Mouse (Mus musculus) neural tube, embryonic 14.5 days (tissue): ENCODE measurements around the gene Emilin3. TPM values are rescaled to one million over a fixed set of nuclear protein-coding genes. Genes with fewer than 3 reads are reported as not detected.

Experiments used
- ATAC-seq: fragments of 200-750 bp; cut with Nextera tagmentation; 2 replicates; pipeline ENCODE4 v1.8.0; 2017; ENCODE audit warnings: low read depth, mild to moderate bottlenecking, moderate TSS enrichment, moderate library complexity
- H3K27ac ChIP-seq: fragments of 300-500 bp; sonication (generic); 2 replicates; pipeline ENCODE4 v1.5.1; 2014; ENCODE audit warnings: low read depth, mild to moderate bottlenecking, control low read depth, low read length, moderate library complexity, mixed read lengths
- H3K27me3 ChIP-seq: fragments of 300-500 bp; sonication (generic); 2 replicates; pipeline ENCODE4 v1.6.1; 2014; ENCODE audit warnings: low read length; ENCODE audit not compliant: control insufficient read depth, insufficient read depth
- H3K36me3 ChIP-seq: fragments of 300-500 bp; sonication (generic); 2 replicates; pipeline ENCODE4 v1.6.1; 2014; ENCODE audit warnings: low read length, mixed read lengths; ENCODE audit not compliant: control insufficient read depth, insufficient read depth
- H3K4me1 ChIP-seq: fragments of 300-500 bp; sonication (generic); 2 replicates; pipeline ENCODE4 v1.6.1; 2014; ENCODE audit warnings: low read length; ENCODE audit not compliant: control insufficient read depth, insufficient read depth
- H3K4me2 ChIP-seq: fragments of 300-500 bp; sonication (generic); 2 replicates; pipeline ENCODE4 v1.6.1; 2014; ENCODE audit warnings: mild to moderate bottlenecking, low read depth, low read length, control low read depth
- H3K4me3 ChIP-seq: fragments of 300-500 bp; sonication (generic); 2 replicates; pipeline ENCODE4 v1.5.1; 2014; ENCODE audit warnings: low read depth, low read length, control low read depth, mixed read lengths
- H3K9ac ChIP-seq: fragments of 300-500 bp; sonication (generic); replicated peaks from 2 replicates; pipeline ENCODE4 v1.6.1; 2014; ENCODE audit warnings: low read depth, mild to moderate bottlenecking, control low read depth, low read length, mixed read lengths
- H3K9me3 ChIP-seq: fragments of 300-500 bp; sonication (generic); 2 replicates; pipeline ENCODE4 v1.6.1; 2016; ENCODE audit warnings: low read length; ENCODE audit not compliant: control insufficient read depth
- WGBS: fragments of 180-500 bp; shearing (Covaris S2); extraction: QIAGEN DNeasy Blood & Tissue Kit; methylation state at CpG from one replicate; pipeline ENCODE4 v1.1.7; 2014; 5-methylcytosine and 5-hydroxymethylcytosine counted together
- polyA plus RNA-seq: library from polyadenylated mRNA; unstranded; fragments of >200 nt; fragmentation: Nextera tagmentation; extraction: Ambion mirVana; gene quantifications from 2 replicates; pipeline ENCODE4 v1.2.1, GENCODE M21; 2014

The Emilin3 gene
- polyA plus RNA-seq, 1 experiment from 2014 or later: 0.11 TPM

DNA sequence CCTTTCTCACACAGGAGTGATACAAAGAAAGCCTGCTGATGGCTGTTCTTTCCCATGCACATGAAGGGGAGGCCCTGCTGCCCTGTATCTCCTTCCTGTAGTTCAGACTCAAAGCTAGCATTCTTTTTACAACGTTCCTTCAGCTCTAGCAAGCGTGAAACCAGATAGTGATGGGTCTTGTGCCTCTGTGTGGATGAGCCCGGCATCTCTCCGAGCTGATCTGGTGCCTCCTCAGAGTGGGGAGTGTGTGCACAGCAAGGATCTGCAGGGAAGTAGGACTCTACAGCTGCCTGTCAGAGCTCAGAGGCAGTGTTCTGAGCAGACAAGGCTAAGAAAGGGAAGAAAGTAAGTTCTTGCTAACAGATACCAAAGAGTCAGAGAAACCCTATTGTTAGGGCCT is 39.5 kb upstream of the Emilin3 start:
- WGBS: 80% methylated on average over 4 of the region's 4 CpGs
- Histone ChIP-seq H3K9ac (no peak overlapping the region), H3K9me3 (no peaks in the 10 kb centered on the region), H3K4me1 (no peaks in the 10 kb centered on the region), H3K27me3 (no peaks in the 10 kb centered on the region), H3K36me3 (peaks cover 59% of the 10 kb centered on the region), H3K4me2 (no peak overlapping the region), H3K27ac (no peak overlapping the region), H3K4me3 (no peak overlapping the region)
- no peak for ATAC-seq

DNA sequence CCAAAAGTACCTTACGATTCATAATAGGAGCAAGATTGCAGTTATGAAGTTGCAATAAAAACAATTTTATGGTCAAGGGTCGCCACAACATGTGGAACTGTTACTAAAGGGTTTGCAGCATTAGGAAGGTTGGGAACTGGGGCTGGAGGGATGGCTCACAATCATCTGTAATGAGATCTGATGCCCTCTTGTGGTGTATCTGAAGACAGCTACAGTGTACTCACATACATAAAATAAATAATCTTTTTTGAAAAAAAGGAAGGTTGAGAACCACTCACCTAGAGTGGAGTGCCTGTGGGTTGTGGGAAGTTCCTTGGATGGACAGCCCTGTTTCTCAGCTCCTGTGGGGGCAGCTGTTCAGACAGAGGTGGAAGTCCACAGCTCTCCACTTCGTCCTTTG is 30.3 kb upstream of the Emilin3 start:
- Histone ChIP-seq H3K27ac (no peak overlapping the region), H3K4me1 (no peaks in the 10 kb centered on the region), H3K9me3 (no peaks in the 10 kb centered on the region), H3K27me3 (no peaks in the 10 kb centered on the region), H3K4me2 (no peak overlapping the region), H3K9ac (no peak overlapping the region), H3K4me3 (no peak overlapping the region), H3K36me3 (no peaks in the 10 kb centered on the region)
- 70% methylated on average over 3 of the region's 3 CpGs for WGBS
- no peak for ATAC-seq

DNA sequence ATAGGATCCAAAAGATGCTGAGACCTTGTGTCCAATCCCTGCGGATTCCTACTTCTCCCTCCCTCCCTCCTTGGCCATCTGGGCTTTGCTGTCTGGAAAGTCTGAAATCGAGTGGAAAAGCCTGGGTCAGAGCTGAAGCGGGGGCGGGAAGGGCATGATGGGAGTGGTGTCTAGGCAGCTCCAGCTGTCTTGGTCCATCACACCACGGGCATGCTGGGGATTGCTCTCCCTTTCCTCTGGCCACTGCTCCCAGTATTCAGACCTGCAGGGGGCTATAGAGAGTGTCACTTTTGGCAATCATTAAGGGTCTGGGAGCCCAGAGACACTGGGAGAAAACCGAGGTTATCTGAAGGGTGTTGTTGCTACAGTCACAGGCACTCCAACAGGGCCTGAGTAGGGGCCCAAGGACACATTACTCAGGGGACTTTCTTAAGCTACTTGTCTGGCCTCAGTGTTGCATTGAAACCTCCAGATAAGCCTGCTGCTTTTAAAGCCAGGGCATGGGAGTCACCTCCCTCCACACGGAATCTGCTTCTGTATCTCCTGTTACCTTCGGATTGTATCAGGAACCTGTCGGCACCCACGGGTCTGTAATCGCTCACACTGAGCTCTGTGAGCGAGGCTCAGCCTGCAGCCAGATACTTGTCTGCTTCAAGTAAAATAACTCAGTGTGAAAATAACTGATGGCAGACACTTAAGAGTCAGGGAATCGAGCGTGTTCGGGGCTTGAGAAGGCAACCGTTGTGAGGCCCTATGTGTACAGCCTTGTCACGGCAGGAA is 29.0 kb upstream of the Emilin3 start:
- H3K27ac ChIP-seq: no peak overlapping the region

DNA sequence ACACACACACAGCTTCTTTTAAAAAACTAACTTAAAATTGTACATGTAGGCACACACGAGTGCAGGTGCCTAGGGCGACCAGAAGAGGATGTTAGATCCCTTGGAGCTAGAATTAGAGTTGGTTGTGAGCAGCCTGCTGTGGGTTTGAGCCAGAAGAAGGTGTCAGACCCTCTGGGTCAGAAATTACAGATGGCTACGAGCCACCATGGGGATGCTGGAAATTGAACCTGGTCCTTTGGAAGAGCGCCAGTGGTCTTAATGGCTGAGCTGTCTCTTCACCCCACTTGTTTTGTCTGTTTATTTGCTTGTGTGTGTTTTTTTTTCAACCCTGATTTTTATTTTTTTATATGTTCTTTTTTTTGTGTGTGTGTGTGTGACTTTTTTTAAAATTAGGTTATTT is 22.3 kb upstream of the Emilin3 start:
- Histone ChIP-seq H3K27ac (no peak overlapping the region), H3K4me3 (no peak overlapping the region), H3K9ac (no peak overlapping the region), H3K27me3 (no peaks in the 10 kb centered on the region), H3K9me3 (no peaks in the 10 kb centered on the region), H3K4me1 (no peaks in the 10 kb centered on the region), H3K36me3 (no peaks in the 10 kb centered on the region), H3K4me2 (no peak overlapping the region)
- WGBS: 64% methylated on average over 4 of the region's 4 CpGs
- no peak for ATAC-seq

More for the DNA sequence above, 29.0 kb upstream of the Emilin3 start:
- H3K9me3 ChIP-seq: no peaks in the 10 kb centered on the region
- H3K36me3 ChIP-seq: no peaks in the 10 kb centered on the region
- 76% methylated on average over 17 of the region's 17 CpGs for WGBS
- no peak overlapping the region for H3K9ac ChIP-seq
- H3K4me2 ChIP-seq: no peak overlapping the region
- H3K27me3 ChIP-seq: no peaks in the 10 kb centered on the region
- ATAC-seq: no peak
- H3K4me3 ChIP-seq: no peak overlapping the region
- H3K4me1 ChIP-seq: no peaks in the 10 kb centered on the region

DNA sequence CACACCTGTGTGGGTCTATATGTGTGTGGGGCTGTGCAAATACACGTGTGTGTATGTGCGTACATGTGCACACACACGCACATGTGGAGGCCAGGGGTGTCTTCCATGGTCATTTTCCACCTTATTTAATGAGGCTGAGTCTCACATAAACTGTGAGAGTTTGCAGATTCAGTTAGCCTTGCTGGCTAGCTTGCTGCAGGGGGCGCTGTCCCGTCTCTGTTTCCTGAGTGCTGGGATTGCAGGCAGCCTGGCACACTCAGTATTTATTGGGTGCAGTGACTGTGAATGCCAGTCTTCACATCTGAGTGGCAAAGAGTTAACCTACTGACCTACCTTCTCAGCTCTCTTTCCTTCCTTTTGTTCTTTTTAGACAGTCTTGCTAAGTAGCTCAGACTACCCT is 21.8 kb upstream of the Emilin3 start:
- H3K4me3 ChIP-seq: no peak overlapping the region
- no peaks in the 10 kb centered on the region for H3K4me1 ChIP-seq
- H3K4me2 ChIP-seq: no peak overlapping the region
- 65% methylated on average over 5 of the region's 5 CpGs for WGBS
- no peak overlapping the region for H3K9ac ChIP-seq
- no peaks in the 10 kb centered on the region for H3K27me3 ChIP-seq
- no peaks in the 10 kb centered on the region for H3K36me3 ChIP-seq
- no peak overlapping the region for H3K27ac ChIP-seq
- ATAC-seq: no peak
- no peaks in the 10 kb centered on the region for H3K9me3 ChIP-seq

DNA sequence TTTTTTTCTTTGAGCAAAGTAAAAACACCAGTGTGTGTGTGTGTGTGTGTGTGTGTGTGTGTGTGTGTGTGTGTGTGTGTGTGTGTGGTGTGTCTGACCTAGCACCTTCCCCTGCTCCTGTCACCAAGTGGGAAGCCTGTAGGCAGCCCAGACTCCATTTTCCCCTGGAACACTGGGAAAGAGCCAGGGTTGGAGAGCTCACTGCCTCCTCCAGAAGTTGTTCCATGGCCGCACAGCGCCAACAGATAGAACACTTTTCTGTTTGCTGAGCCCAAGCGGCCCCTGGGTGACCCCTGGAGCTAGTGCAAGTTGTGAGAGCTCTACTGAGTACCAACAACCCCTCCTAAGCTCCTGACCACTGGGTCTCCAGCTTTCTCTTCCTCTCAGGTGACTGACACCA is 20.9 kb upstream of the Emilin3 start:
- no peaks in the 10 kb centered on the region for H3K36me3 ChIP-seq
- WGBS: 75% methylated on average over 3 of the region's 3 CpGs
- H3K4me1 ChIP-seq: no peaks in the 10 kb centered on the region
- H3K9ac ChIP-seq: no peak overlapping the region
- no peaks in the 10 kb centered on the region for H3K9me3 ChIP-seq
- ATAC-seq: no peak
- H3K4me2 ChIP-seq: no peak overlapping the region
- no peak overlapping the region for H3K4me3 ChIP-seq
- H3K27me3 ChIP-seq: no peaks in the 10 kb centered on the region
- H3K27ac ChIP-seq: no peak overlapping the region

DNA sequence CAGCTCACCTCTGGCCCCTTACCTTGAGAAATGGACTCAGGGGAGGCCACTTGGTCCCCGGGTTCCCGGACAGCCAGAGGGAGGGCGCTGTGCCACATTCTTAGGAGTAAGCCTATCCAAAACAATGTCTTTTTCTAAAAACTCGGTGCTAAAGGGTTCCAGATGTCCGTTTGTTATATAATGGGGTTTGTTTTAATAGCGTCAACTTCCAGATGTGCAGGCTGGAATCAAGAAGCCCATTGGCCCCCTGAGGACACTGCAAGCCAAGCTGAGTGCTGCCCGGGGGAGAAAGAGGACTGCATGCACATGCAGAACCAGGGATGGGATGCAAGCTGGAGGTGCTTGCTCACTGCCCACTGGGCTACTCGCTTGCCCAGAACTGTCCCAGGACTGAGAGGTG is 20.2 kb upstream of the Emilin3 start:
- H3K4me1 ChIP-seq: no peaks in the 10 kb centered on the region
- ATAC-seq: no peak
- 71% methylated on average over 8 of the region's 8 CpGs for WGBS
- no peaks in the 10 kb centered on the region for H3K9me3 ChIP-seq
- H3K27ac ChIP-seq: no peak overlapping the region
- H3K9ac ChIP-seq: no peak overlapping the region
- no peaks in the 10 kb centered on the region for H3K36me3 ChIP-seq
- no peaks in the 10 kb centered on the region for H3K27me3 ChIP-seq
- no peak overlapping the region for H3K4me3 ChIP-seq
- no peak overlapping the region for H3K4me2 ChIP-seq

DNA sequence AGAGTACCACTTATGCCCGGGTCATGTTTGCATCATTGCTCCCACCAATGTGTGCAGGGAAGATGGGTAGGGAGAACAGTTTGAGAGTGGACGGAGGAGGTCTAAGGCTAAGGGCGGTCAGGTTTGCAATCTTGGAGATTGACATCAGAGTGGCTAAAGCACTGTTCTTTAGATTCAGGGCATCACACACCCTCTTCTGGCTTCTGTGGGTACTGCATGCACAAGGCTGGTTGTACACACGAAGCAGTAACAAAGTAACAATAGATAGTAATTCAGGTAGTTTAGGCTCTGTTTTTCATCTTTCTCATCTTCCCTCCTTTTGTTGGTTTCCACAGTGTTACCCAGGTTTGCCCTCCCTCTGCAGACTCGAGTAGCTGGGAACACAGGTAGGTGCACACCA is 19.2 kb upstream of the Emilin3 start:
- no peak overlapping the region for H3K4me2 ChIP-seq
- no peak overlapping the region for H3K9ac ChIP-seq
- H3K27me3 ChIP-seq: no peaks in the 10 kb centered on the region
- 97% methylated on average over 5 of the region's 5 CpGs for WGBS
- no peaks in the 10 kb centered on the region for H3K4me1 ChIP-seq
- no peak for ATAC-seq
- no peak overlapping the region for H3K4me3 ChIP-seq
- no peaks in the 10 kb centered on the region for H3K36me3 ChIP-seq
- H3K27ac ChIP-seq: no peak overlapping the region
- H3K9me3 ChIP-seq: no peaks in the 10 kb centered on the region

DNA sequence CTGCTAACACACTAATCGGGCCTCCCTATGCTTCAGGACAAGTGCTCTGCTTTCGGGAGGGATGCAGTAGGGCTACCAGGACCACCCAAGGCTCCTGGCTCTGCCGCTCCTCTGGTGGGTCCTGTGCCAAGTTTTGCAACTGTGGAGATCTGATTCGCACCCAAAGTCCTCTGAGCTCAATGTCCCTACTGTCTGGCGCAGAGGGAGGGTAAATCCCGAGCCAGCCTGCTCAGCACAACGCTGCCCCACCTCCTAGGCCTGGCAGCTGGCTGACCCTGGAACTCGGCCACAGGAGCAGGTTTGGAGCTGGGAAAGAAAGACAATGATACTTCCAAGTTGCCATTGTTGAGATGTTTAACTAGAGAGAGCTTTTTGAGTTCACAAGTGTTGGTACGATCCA is 13.1 kb upstream of the Emilin3 start:
- H3K4me1 ChIP-seq: no peaks in the 10 kb centered on the region
- no peak overlapping the region for H3K27ac ChIP-seq
- H3K4me3 ChIP-seq: no peak overlapping the region
- no peak for ATAC-seq
- H3K4me2 ChIP-seq: no peak overlapping the region
- H3K27me3 ChIP-seq: no peaks in the 10 kb centered on the region
- no peaks in the 10 kb centered on the region for H3K9me3 ChIP-seq
- H3K9ac ChIP-seq: no peak overlapping the region
- 74% methylated on average over 9 of the region's 9 CpGs for WGBS
- H3K36me3 ChIP-seq: no peaks in the 10 kb centered on the region
